In the genomic region with DNA sequence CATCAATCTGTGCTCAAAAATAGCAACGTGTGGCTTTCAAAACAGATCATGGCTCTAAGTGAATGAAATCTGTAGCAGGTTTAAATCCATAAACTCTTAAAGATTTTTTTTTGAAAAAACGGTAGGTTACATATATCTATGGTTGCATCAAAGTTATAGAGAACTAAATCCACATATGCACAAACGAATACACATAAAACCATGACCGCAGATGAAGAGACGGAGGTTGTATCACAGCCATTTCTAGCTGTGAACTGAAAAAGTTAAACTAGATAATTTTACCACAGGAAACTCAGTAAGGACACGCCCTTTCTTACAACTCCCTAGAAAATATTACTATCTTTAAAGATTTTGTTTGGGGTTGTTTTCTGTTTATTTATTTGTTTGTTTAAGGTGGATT, we compare ENCODE assay signal across 20 mouse cellular contexts.
"Had no signal": no experiment of that assay in that cellular context is flagged by ENCODE, and none has a peak within 500 bp of the region (broad histone marks: within the 10 kb centered on the region; RNA-seq: fewer than 3 reads in every experiment).

No protein-coding gene starts in this region.

- H3K9me3 ChIP-seq: limb, embryonic 10.5 days; limb, embryonic 13.5 days; liver, embryonic 12.5 days; liver, embryonic 15.5 days; lung, embryonic 15.5 days; midbrain, embryonic 13.5 days; neural tube, embryonic 13.5 days had no signal

- H3K27me3 ChIP-seq: limb, embryonic 13.5 days; liver, embryonic 12.5 days; liver, embryonic 15.5 days; lung, embryonic 15.5 days; midbrain, embryonic 13.5 days; neural tube, embryonic 13.5 days had no signal

- ATAC-seq: liver, embryonic 12.5 days; midbrain, embryonic 13.5 days; midbrain, embryonic 16.5 days had no signal

- H3K4me1 ChIP-seq: limb, embryonic 10.5 days; limb, embryonic 13.5 days; liver, embryonic 15.5 days; lung, embryonic 15.5 days; midbrain, embryonic 13.5 days; neural tube, embryonic 13.5 days had no signal

- H3K4me3 ChIP-seq: layer of hippocampus, adult 2 months; limb, embryonic 10.5 days; limb, embryonic 13.5 days; liver, embryonic 12.5 days; liver, embryonic 15.5 days; lung, embryonic 15.5 days; midbrain, embryonic 13.5 days; myocyte; neural tube, embryonic 13.5 days had no signal

- DNase-seq: kidney, adult 9 months; kidney, postnatal 25 days; layer of hippocampus, adult 9-11 months; liver; lung, adult 18-20 months; lung, postnatal 10 days; lung, postnatal 36 days; thymus, adult 2 months; thymus, postnatal 14 days had no signal

- H3K9ac ChIP-seq: limb, embryonic 13.5 days; liver, embryonic 12.5 days; liver, embryonic 15.5 days; lung, embryonic 15.5 days; midbrain, embryonic 13.5 days; neural tube, embryonic 13.5 days had no signal

- H3K27ac ChIP-seq: layer of hippocampus, adult 2 months; limb, embryonic 10.5 days; limb, embryonic 13.5 days; liver, embryonic 12.5 days; liver, embryonic 15.5 days; lung, embryonic 15.5 days; midbrain, embryonic 13.5 days; neural tube, embryonic 13.5 days; stomach, postnatal 0 days had no signal
